Mouse (Mus musculus) stomach, postnatal 0 days (tissue): Measurements from ENCODE around the gene Rhoj.

ENCODE experiments used
- CTCF ChIP-seq: IDR thresholded peaks from 2 replicates; pipeline ENCODE4 v1.5.1; 2016; ENCODE audit warnings: antibody characterized with exemption, low read depth, mild to moderate bottlenecking, moderate library complexity
- EP300 ChIP-seq: optimal IDR thresholded peaks from 2 replicates; pipeline ENCODE3; 2016; ENCODE audit warnings: antibody characterized with exemption

DNA sequence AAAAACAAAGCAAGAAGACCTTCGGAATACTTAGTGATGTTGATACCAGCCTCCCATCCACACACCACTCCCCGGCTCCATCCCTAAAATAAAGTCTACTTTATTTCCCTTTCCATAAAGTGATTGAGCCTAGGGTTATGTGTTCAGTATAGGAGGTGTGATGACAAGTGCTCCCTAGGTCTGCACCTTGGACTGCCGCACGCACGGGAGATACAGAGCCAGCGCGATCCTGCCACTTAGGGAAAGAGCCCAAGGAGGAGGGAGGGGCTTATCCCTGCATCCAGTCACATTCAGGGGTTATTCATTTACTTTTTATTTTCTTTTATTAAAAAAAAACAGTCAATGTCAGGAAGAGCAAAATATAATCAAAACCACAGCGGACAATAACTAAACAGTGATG, 142.5 kb downstream of the Rhoj start:
- TF ChIP-seq CTCF: no peak
- TF ChIP-seq EP300: no peak
